Mouse (Mus musculus): ENCODE data around the gene Zfp628. TPM values are rescaled to one million over a fixed set of nuclear protein-coding genes. Genes with fewer than 3 reads are reported as not detected.
"Not testable (repeated sequence)": the region's sequence is repeated elsewhere in the genome, so short reads cannot be mapped to it uniquely, and the experiment has no call there.

The Zfp628 gene
- total RNA-seq (2022), result 10 to 100 TPM; 14.7 to 16.8 (median 15.5) TPM

- DNase-seq (ENCODE audit: low spot score in 2 of 2), result peak; percentile 90 to 91
Measured at GRCm38 (mm10) chr7:4915007-4915665, at the start of gene Zfp628. Gene Zfp628 (plus strand): TSS chr7:4915217.

- peak; percentile 92 to 96 for DNase-seq (ENCODE audit: low spot score in 2 of 2)
Measured at GRCm38 (mm10) chr7:4865579-4866493, 49.2 kb upstream of the Zfp628 start.

GRCm38 (mm10) chr7:4866631-4867180 is 48.3 kb upstream of the Zfp628 start:
- DNase-seq (ENCODE audit: low spot score in 2 of 2), result no peak

- no peak for DNase-seq (ENCODE audit: low spot score in 2 of 2)
Measured at GRCm38 (mm10) chr7:4870133-4870532, 44.9 kb upstream of the Zfp628 start, which contains the start of gene Isoc2b. Gene Isoc2b (minus strand): TSS chr7:4870258.

- DNase-seq (ENCODE audit: low spot score in 2 of 2), result peak; percentile 58 to 89
Measured at GRCm38 (mm10) chr7:4876753-4877221, 38.2 kb upstream of the Zfp628 start, which contains the start of gene Isoc2a. Gene Isoc2a (plus strand): TSS chr7:4877153.

- no peak for DNase-seq (ENCODE audit: low spot score in 2 of 2)
Measured at GRCm38 (mm10) chr7:4877226-4877625, 37.8 kb upstream of the Zfp628 start.

GRCm38 (mm10) chr7:4878186-4878585 is 36.8 kb upstream of the Zfp628 start:
- no peak for DNase-seq (ENCODE audit: low spot score in 2 of 2)

- not testable (repeated sequence) for DNase-seq (ENCODE audit: low spot score in 2 of 2)
Measured at GRCm38 (mm10) chr7:4879036-4879435, 36.0 kb upstream of the Zfp628 start.

GRCm38 (mm10) chr7:4886680-4887079 is 28.3 kb upstream of the Zfp628 start:
- DNase-seq (ENCODE audit: low spot score in 2 of 2), result no peak

GRCm38 (mm10) chr7:4895186-4895585 is 19.8 kb upstream of the Zfp628 start:
- no peak for DNase-seq (ENCODE audit: low spot score in 2 of 2)

GRCm38 (mm10) chr7:4898851-4899648 is 16.0 kb upstream of the Zfp628 start:
- DNase-seq (ENCODE audit: low spot score in 2 of 2), result no peak

- no peak for DNase-seq (ENCODE audit: low spot score in 2 of 2)
Measured at GRCm38 (mm10) chr7:4899649-4900522, 15.1 kb upstream of the Zfp628 start.

- DNase-seq (ENCODE audit: low spot score in 2 of 2), result no peak
Measured at GRCm38 (mm10) chr7:4900523-4900851, 14.5 kb upstream of the Zfp628 start.

GRCm38 (mm10) chr7:4901171-4901570 is 13.8 kb upstream of the Zfp628 start:
- no peak for DNase-seq (ENCODE audit: low spot score in 2 of 2)

- DNase-seq (ENCODE audit: low spot score in 2 of 2), result no peak
Measured at GRCm38 (mm10) chr7:4902404-4902803, 12.6 kb upstream of the Zfp628 start.

GRCm38 (mm10) chr7:4906466-4906950 is 8.5 kb upstream of the Zfp628 start, which contains the start of gene Gm36210:
Gene Gm36210 (minus strand): TSS chr7:4906516.
- no peak for DNase-seq (ENCODE audit: low spot score in 2 of 2)

- no peak for DNase-seq (ENCODE audit: low spot score in 2 of 2)
Measured at GRCm38 (mm10) chr7:4911561-4911960, 3.5 kb upstream of the Zfp628 start.

GRCm38 (mm10) chr7:4912248-4912647 is 2.8 kb upstream of the Zfp628 start:
- no peak for DNase-seq (ENCODE audit: low spot score in 2 of 2)

- DNase-seq (ENCODE audit: low spot score in 2 of 2), result no peak
Measured at GRCm38 (mm10) chr7:4915669-4916416, 826 bp downstream of the Zfp628 start.

Data from left cerebral cortex, adult 8-10 months (tissue).